Mouse (Mus musculus): ENCODE results near the gene Mpdu1.
"Not testable (repeated sequence)": the region's sequence is repeated elsewhere in the genome, so short reads cannot be mapped to it uniquely, and the experiment has no call there.

Gene Mpdu1

DNA sequence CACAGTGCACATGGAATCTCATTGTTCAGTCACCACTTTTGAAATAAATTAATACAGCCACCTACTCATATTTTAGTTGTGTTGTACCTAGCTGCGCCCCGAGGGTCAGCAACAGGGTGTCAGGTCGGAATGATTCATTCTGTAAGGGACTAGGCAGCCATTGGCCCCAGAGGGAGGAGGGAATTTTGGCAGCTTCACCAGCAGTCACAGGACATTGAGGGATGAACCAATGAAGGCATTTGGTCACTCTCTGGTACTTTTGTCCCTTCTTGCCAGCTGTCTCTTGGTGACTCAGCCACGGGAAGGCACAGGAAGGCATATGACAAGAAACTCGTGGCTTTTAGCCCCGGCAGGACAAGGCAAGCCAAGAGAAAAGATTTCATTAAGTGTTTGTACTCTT, 1.4 kb upstream of the Mpdu1 start:
- DNase-seq = no peak

DNA sequence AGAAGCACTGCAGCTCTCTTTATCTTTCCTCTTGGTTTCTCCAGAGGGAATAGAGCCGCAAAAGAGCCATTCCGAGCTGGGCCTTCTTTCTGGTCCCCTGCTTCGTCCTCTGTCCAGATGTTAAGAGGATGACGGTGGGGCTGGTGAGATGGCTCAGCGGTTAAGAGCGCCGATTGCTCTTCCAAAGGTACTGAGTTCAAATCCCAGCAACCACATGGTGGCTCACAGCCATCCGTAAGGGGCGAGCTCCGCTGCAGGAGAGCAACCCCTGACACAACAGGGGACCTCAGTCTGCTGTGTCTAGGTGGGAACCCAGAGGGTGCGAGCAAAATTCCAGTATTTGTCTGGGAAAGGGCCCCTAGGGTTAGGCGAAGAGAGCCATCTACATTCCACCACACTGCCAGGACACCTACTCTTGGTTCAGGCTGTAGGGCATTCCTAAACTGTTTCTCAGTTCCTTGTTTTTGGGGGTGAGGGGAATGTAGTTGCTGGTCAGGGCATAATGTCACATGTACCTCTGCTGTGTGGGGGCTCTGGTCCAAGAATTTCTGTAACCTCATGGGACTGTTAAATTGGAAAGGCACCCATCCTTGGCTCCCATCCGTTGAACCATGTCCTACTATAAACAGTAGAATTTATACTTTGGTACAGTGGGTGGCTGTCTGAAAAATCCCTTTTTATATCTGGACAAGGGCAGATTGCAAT, 677 bp upstream of the Mpdu1 start:
- DNase-seq = no peak

DNA sequence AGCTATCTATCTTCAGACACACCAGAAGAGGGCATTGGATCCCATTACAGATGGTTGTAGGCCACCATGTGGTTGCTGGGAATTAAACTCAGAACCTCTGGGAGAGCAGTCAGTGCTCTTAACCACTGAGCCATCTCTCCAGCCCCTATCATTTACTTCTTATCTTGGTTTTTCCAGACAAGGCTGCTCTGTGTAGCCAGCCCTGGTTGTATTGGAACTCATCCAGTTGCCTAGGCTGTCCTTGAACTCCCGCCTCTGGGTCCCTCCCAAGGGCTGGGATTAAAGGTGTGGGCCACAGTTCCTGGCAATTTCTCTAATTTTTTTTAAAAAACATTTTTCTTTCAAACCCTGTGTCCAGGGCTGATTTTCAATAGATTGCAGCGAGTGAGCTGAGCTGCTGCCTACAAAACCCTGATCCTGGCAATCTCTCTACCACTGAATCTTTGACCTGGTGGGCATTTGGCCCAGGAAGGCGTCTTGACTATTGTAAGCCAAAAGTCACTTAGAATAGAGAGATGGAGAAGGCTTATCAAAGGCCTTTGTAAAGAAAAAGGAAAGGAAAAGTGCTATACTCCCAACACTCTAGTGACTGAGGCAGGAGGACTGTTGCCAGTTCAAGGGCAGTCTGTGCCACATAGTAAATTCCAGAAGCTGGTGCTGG, 1.1 kb downstream of the Mpdu1 start:
- no peak for DNase-seq

DNA sequence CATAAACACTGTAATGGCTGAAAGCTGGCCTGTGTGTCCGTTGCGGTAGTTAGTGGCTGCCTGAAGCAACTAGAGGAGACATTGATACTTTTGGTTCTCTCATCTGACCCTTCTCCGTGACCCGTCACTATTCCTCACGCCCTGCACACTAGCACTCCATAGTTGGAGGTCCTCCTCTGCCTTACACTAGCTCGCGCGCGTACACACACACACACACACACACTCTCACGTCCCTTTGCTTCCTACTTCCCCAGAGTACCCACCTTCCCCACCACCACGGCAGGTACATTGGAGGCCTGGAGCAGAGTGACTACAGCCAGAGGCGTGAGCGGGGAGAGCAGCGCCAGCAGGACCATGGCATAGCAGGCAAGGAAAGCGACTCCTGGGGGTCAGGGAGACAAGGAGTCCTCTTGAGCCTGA, 5.0 kb downstream of the Mpdu1 start:
- no peak for DNase-seq

DNA sequence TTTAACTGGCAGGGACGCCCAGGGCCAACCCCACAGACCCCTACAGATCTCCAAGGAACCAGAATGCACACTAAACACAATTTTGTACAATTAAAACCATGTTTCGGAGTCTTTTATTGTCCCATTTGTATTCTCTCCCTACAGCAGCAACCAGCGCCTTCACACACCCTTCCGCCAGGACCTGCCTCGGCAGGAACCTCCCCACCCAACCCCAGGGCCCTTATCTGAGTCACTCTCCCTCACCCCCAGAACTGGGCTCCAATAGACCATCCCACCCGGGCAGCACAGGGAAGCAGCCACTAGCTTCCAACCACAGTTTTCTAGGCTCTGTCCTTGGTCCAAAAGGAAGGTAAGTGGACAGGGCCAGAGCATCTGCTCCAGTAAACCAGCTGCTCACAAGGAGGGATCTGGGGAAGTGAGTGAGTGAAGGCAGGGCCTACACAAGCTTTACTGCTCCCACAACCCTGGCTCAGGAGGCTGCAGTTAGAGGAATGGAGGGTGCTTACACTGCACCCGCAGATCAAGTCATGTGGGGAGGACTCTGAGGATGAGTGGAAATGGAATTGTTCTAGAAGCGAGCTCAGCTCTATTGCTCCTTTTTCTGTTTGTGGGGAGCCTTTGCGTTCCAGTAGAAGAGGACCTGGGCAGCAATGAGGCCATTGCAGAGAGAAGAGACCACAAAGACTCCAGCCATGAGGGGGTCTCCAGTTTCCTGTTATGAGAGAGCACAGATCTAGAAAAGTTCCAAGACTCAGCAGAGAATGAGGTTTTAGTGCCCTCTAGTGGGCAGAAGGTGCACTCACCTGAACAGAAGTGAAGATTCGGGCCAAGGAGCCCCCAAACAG, 5.6 kb downstream of the Mpdu1 start:
- peak; percentile 52 for DNase-seq

DNA sequence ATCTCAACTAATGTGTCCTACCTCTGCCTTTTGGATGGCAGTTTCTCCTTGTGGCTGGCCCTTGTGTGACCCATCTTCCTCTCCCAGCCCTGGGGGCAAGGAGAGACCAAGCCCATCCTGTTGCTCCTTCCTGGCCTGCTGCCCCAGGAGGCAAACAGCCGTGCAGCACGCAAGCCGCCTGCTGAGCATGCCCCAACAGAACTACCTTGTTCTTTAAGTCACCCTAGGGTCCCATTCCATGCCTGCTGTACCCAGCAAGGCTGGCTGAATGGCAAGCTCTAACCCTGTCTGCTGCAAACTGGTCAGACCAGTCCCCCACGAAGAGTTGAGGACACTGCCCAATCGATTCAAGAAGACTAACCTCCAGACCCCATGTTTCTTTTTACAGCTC, 6.4 kb downstream of the Mpdu1 start:
- no peak for DNase-seq

DNA sequence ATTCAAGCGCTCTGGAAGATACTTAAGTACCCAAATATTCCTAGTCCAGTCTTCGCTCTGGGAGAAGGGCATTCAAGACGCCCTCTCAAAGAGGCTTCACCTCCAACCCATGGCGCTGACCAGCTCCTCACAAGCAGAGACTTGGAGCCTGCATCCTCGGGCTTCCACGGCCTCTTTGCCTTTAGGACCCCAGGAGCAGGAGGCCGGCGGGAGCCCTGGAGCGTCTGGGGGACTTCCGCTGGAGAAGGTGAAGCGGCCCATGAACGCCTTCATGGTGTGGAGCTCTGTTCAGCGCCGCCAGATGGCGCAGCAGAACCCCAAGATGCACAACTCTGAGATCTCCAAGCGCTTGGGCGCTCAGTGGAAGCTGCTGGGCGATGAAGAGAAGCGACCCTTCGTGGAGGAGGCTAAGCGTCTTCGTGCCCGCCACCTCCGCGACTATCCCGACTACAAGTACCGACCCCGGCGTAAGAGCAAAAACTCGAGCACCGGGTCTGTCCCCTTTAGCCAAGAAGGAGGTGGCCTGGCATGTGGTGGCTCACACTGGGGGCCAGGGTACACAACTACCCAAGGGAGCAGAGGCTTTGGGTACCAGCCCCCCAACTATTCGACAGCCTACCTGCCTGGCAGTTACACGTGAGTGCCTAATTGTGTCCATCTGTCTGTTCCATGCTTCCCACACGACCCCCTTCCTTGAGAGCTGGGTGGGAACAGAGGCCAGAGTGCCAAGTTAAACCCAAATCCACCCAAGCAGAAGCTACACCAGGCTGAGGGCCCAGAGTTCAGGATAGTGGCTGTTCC, 7.0 kb downstream of the Mpdu1 start, which contains the start of gene Sox15:
Sox15 (plus strand) TSS at position 51 of the 801 bp plus-strand sequence.
- DNase-seq = peak; percentile 77

DNA sequence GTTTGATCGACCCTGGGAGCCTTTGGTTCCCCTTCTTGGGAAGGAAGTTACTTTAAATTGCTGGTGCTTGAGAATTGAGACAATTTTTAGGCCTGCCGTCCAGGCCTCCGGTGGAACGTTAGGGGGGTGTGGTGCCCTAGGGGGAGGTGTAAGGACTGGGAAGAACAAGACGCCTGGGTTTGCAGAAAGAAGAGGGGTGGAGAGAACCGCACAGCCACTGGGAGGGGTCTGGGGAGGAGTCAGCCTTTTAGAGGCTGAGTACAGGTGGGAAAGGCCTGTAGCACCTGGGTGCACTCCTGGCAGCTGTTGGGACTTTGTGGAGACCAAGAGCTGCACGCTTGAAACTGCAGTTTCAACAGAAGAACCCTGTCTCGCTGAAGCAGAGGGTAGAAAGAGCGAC, 7.7 kb downstream of the Mpdu1 start:
- DNase-seq = no peak

DNA sequence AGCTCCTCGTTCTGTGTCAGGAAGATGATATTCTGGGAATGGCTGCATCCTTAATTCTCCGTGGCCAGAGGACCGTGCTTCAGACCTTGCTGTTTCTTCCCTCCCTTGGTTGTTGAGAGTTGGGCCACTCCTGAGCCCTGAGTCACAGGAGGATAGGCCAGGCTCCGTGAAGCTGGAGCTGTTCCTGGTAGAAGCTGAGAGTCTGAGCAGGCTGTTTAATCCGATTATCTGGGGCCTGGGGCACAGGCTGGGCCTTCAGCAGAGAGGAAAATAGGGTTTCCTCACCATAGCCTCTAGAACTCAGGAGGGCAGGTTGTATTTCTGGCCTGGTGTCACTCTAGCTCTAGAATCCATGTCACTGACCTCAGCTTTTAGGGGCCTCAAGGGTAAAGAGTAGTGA, 9.0 kb downstream of the Mpdu1 start:
- DNase-seq = no peak

DNA sequence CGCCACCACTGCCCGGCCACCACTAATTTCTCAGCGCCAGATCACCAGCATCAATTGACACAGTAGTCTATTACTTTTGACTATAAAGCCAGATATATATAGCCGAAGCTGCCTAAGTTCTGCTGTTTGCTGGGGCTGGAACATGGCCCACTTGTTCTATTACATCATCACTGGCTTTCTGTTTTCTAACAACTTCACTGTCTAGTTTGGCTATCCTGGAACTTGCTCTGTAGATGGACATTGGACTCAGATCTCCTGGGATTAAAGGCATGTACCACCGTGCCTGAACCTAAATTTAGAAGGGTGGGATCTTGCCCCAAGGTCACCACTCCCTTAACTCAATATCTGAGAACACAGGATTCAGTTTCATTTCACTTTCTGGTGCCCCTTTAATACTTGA, 16.6 kb downstream of the Mpdu1 start:
- DNase-seq = no peak

DNA sequence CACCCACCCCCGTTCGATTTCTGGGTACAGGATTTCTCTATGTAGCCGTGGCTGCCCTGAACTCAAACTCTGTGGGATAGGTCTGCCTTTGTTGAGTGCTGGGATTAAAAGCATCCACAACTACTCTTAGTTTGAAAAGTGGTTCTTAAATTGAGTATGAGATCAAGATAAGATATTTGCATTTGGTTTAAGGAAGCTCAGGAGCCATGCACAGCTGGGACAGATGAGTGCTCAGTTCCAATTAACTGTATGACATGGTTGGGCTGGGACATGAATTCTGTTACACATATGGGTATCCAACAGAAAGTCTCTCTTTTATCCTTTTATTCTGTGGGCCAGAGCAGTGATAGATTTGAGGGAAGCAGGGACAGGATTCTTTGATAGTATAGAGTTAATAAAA, 27.0 kb downstream of the Mpdu1 start:
- DNase-seq = no peak

DNA sequence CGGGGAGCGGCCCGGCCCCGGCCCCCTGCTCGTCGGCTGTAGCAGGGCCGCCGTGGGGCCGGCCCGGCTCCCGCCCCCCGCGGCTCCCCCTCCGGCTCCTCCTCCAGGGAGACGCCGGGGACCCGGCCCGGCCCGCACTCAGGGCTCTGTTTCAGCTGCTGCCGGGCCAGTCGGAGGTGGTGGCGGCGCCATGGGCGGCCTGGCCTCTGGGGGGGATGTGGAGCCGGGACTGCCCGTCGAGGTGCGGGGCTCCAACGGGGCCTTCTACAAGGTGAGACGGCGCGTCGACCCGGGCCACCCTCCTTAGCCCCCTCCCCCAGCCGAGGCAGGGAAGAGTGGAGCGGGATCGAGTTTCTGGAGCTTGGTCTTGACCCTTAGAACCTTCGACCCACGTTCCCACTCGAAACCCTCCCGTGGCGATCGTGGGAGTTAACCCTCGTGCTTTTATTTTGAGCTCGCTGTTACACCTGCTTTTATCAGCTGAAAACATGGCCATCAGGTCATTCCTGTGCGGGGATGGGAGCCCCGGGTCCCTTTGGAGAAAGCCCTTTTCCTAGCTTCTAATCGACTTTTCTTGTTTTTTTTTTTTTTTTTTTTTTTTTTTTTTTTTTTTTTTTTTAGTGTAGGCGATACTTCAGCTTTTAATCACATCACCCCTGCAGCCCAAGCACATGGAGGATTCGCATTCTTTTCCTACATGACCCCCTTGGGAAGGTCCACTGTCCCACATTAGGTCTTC, 29.1 kb downstream of the Mpdu1 start:
- no peak for DNase-seq

DNA sequence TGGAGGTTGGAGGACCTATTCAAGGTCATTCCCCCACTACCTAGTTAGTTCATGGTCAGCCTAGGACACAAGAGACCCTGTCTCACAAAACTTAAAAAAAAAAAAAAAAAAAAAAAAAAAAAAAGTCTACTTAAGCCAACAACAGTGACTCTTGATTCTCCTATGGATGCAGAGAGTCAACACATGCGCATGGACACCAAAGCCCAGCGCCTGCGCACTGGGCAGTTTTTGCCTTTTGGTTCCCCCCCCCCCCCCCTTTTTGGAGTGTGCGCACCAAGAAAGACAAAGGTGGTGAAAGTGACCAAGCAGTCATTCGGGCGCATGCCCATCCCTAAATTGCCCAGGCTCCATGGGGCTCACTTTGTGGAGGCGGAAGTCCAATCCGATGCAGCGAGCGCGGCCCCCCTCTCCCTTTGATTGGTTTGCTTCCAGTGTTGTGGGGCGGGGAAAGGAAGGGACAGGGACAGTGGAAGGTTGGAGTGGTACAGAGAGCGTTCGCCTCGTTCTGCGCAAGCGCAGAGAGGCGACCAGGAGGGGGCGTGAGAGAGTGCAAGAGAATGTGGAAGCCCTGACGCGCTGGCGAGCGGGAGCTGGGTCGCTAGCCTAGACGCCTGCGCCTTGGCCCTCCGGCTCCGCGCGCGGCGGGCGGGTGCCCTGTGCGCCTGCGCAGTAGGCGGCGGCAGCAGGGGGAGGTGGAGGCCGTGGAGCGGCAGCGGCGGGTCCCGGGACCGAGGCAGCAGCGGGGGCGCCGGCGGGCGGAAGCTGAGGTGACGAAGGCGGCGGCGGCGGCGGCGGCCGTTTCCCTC, 30.0 kb downstream of the Mpdu1 start, which contains the start of gene Fxr2:
Fxr2 (plus strand) TSS at position 707 of the 806 bp plus-strand sequence.
- peak; percentile 100 for DNase-seq

DNA sequence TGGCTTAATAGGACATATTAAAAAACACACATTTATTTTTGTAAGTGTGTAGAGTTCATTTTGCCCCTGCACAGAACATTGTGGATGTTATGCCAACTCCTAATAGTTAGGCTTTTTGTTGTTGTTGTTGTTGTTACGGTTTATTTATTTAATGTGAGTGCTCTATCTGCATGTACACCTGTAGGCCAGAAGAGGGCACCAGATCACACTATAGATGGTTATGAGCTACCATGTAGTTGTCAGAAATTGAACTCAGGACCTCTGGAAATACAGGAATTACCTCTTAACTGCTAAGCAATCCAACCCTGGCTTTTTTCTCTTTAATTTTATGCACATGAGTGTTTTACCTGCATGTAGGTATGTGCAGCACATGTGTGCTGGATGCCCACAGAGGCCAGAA, 32.6 kb downstream of the Mpdu1 start:
- DNase-seq = no peak

DNA sequence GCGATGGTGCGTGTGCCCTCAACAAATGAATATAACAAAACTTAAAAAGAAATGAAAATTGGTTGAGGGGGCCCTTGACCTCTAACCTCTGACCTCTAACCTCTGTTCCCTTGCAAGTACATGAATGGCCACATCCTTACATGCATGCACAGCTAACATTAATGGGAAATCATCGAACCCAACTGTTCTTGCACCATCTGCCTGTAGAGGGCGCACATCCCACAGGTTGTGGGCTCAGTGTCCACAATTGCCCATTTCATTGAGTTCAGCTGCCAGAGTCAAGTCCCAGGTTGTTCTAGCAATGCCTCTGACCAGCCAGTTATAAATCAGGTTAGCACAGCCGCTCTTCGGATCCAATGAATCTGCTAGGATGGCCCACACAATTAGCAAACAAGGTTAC, 34.2 kb downstream of the Mpdu1 start:
- peak; percentile 84 for DNase-seq

DNA sequence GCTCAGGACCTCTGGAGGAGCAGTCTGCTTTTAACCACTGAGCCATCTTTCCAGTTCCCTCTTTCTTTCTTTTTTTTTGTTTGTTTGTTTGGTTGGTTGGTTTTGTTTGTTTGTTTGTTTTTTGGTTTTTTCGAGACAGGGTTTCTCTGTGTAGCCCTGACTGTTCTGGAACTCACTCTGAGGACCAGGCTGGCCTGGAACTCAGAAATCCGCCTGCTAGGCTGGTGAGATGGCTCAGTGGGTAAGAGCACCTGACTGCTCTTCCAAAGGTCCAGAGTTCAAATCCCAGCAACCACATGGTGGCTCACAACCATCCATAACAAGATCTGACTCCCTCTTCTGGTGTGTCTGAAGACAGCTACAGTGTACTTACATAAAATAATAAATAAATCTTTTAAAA, 38.1 kb downstream of the Mpdu1 start:
- DNase-seq = not testable (repeated sequence)

DNA sequence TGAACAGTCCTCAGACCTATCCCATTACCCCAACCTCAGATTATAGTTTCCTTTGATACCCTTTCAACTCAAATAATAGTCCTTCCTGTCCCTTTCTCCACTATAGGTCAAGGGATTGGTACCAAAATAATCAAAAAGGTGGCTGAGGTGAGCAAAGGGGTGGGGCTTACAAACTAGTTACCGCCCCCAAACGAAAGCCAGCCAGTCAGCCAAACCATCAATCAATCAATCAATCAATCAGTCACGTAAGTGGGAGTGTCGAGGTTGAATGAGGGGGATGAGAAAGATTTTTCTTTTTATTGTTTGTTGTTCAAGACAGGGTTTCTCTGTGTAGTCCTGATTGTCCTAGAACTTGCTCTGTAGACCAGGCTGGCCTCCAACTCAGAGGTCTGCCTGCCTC, 39.4 kb downstream of the Mpdu1 start:
- no peak for DNase-seq

DNA sequence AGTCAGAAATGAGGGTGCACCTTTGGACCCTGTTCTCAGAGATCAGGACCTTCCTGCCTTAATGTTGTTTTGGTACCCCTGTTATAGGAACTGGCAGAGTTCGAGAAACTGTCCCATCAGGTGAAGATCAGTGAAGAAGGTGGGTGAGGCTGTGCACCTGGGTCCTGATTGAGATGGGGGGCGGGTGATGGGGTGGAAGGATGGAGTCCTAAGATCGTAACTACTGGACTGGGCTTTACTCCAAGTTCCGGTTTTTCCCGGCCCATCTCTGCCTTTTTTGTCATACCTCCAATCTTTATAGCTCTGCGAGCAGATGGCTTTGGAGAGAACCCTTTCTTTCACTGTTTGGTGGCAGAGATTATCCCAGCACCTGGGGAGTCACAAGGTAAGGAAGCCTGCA, 40.0 kb downstream of the Mpdu1 start:
- DNase-seq = no peak

DNA sequence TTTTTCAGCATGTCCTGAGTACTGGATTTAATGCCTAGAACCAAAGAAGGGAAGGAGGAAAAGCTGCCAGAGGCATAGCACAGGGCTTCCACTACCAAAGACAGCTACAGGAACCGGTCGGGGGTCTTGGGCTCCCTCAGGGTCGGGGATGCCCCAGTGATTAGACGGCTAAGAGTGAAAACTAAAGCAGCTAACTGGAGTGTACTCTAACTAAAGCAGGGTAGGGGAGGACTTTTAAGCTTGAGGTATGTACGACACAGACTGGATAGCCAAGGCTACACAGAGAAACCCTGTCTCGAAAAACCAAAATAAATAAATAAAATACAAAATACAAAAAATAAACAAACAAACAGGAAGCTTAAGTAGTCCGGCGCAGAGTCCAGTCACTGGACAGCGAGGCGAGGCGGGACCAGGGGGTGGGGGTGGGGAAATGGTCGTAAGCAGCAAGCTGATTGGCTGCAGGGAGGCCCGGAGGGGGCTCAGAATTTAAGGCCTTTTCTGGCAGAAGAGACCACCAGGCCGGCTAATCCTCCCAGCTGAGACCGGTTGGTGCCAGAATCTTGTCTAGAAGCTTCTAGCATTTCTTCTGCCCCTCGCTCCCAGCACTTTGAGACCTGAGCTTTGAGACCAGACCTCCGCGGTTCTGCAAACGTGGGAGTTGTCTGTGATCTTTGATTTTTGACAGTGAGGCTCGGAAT, 40.7 kb downstream of the Mpdu1 start, which contains the start of gene Sat2:
Sat2 (plus strand) TSS at position 454 of the 698 bp plus-strand sequence.
- DNase-seq = peak; percentile 73

DNA sequence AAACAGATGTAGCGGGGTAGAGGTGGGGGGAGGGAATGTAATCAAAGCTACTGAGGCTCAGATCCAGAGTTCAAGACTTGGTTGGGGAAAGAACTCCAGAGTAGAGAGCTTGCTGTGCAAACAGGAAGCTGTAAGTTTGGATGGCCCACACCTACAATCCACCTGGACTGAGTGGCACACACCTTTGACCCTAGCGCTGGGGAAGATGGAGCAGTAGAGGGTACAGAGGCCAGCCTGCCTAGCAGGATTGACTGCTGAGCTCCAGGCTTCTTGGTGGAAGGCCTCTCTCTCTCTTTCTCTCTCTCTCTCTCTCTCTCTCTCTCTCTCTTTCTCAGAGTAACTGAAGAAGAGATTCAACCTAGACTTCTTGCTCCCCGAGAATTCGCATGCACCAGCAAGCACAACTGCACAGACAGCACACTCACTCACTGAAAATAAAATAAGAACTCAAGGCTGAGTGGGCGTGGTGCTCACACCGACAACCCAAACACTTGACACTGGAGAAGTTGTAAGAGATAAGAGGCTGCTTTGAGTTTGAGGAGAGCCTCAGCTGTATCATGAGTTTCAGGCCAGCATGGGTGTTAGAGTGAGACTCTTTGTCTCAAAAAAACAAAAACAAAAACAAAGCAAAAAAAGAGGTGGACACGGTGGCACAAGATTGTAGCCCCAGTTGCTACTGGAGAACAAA, 41.9 kb downstream of the Mpdu1 start:
- DNase-seq = no peak
